Comparison of ENCODE assay signal across 14 mouse cellular contexts in the genomic region with DNA sequence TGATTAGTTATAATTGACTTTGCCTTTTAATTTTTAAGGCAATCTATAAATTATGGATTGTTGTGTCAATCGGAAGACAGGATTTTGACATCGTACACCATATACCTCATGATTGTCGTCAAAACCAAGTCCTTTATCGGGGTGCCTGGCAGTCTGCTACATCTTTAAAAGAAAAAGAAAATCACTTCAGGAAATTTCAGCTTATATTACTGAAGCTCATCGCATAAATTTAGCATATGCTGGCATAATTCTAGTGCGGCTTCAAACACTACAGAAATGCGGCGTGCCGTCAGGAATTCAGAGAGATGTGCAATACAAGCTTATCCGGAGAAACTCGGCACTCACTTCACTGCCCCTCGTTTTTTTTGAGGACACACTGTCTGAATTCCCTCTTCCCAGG.
DNase-seq lines count a peak whose midpoint lies in the region; ATAC-seq and TF ChIP-seq lines count a peak whose summit lies in the region.
"Had no signal": no experiment of that assay in that cellular context is flagged by ENCODE, and none has a peak within 500 bp of the region (broad histone marks: within the 10 kb centered on the region; RNA-seq: fewer than 3 reads in every experiment).

No protein-coding gene starts in this region.

- peaks cover 6% of the 10 kb centered on the region for H3K79me2 ChIP-seq in myocyte (ENCODE audit: control insufficient read depth, insufficient read depth)

- H3K4me1 ChIP-seq in hindbrain, embryonic 15.5 days (replicated peaks) = peaks cover 23% of the 10 kb centered on the region
- H3K4me1 ChIP-seq in hindbrain, embryonic 11.5 days (replicated peaks; ENCODE audit: control insufficient read depth, insufficient read depth, low read length) = 0 out of 2 replicates have a peak, but pooled peaks cover 2% of the 10 kb centered on the region
- no peaks in the 10 kb centered on the region for H3K4me1 ChIP-seq in lung, postnatal 0 days (ENCODE audit: insufficient read depth, low read depth, low read length)
- no peaks in the 10 kb centered on the region for H3K4me1 ChIP-seq in lung, adult 2 months (ENCODE audit: control insufficient read depth, insufficient read depth, low read length)
- H3K4me1 ChIP-seq: liver, embryonic 12.5 days had no signal

- WGBS in hindbrain, embryonic 15.5 days = 85% methylated on average over 12 of the region's 12 CpGs
- WGBS in hindbrain, embryonic 11.5 days = 92% methylated on average over 12 of the region's 12 CpGs
- 85% methylated on average over 12 of the region's 12 CpGs for WGBS in lung, postnatal 0 days
- WGBS in lung, adult 2 months = 74% methylated on average over 12 of the region's 12 CpGs

- no peak overlapping the region for H3ac ChIP-seq in myocyte (ENCODE audit: control insufficient read depth, insufficient read length)

- H3K9me3 ChIP-seq in hindbrain, embryonic 15.5 days = no peaks in the 10 kb centered on the region
- H3K9me3 ChIP-seq in hindbrain, embryonic 11.5 days (ENCODE audit: control insufficient read depth, low read length) = no peaks in the 10 kb centered on the region
- no peaks in the 10 kb centered on the region for H3K9me3 ChIP-seq in lung, postnatal 0 days (ENCODE audit: low read length)
- H3K9me3 ChIP-seq: embryonic facial prominence, embryonic 12.5 days; forebrain, embryonic 13.5 days; liver, embryonic 12.5 days had no signal

- H3K27me3 ChIP-seq in hindbrain, embryonic 15.5 days = no peaks in the 10 kb centered on the region
- H3K27me3 ChIP-seq in hindbrain, embryonic 11.5 days (ENCODE audit: control insufficient read depth, insufficient read depth, low read length) = no peaks in the 10 kb centered on the region
- no peaks in the 10 kb centered on the region for H3K27me3 ChIP-seq in lung, postnatal 0 days (replicated peaks; ENCODE audit: insufficient read depth, low read length)
- no peaks in the 10 kb centered on the region for H3K27me3 ChIP-seq in myocyte (ENCODE audit: control insufficient read depth, insufficient read depth, insufficient read length)
- H3K27me3 ChIP-seq: embryonic facial prominence, embryonic 12.5 days; forebrain, embryonic 13.5 days; liver, embryonic 12.5 days had no signal

- peak overlapping the region; percentile 56; the same call in 1 of the 2 replicates for H3K27ac ChIP-seq in gastrocnemius, adult 2 months
- 0 out of 2 replicates have a peak overlapping the region, but pooled peaks have one; percentile 34 for H3K27ac ChIP-seq in hindbrain, embryonic 15.5 days (replicated peaks)
- H3K27ac ChIP-seq in hindbrain, embryonic 11.5 days (ENCODE audit: low read depth, low read length) = no peak overlapping the region
- H3K27ac ChIP-seq in lung, postnatal 0 days (ENCODE audit: low read length) = no peak overlapping the region
- H3K27ac ChIP-seq: embryonic facial prominence, embryonic 12.5 days; forebrain, embryonic 13.5 days; kidney, postnatal 0 days; liver, embryonic 12.5 days had no signal

- H3K4me2 ChIP-seq in hindbrain, embryonic 15.5 days = no peak overlapping the region
- no peak overlapping the region for H3K4me2 ChIP-seq in hindbrain, embryonic 11.5 days (replicated peaks; ENCODE audit: low read depth, low read length)
- peak overlapping the region; percentile 20; the same call in 1 of the 2 replicates for H3K4me2 ChIP-seq in lung, postnatal 0 days (replicated peaks; ENCODE audit: low read depth, low read length)
- H3K4me2 ChIP-seq in myocyte (ENCODE audit: low read depth) = peak overlapping the region; percentile 73
- H3K4me2 ChIP-seq: embryonic facial prominence, embryonic 12.5 days; forebrain, embryonic 13.5 days; liver, embryonic 12.5 days had no signal

- TF ChIP-seq CTCF in gastrocnemius, adult 2 months (IDR thresholded peaks at IDR 0.05) = no peak
- TF ChIP-seq CTCF in lung, postnatal 0 days (IDR thresholded peaks at IDR 0.05) = no peak
- TF ChIP-seq CTCF in lung, adult 2 months (IDR thresholded peaks at IDR 0.05; ENCODE audit: insufficient read depth, low read length) = no peak

- no peak overlapping the region for H3K9ac ChIP-seq in hindbrain, embryonic 15.5 days
- no peak overlapping the region for H3K9ac ChIP-seq in hindbrain, embryonic 11.5 days (ENCODE audit: low read depth, low read length)
- H3K9ac ChIP-seq in lung, postnatal 0 days (replicated peaks; ENCODE audit: low read depth) = no peak overlapping the region
- H3K9ac ChIP-seq: embryonic facial prominence, embryonic 12.5 days; forebrain, embryonic 13.5 days; liver, embryonic 12.5 days had no signal

- no peak for DNase-seq in gastrocnemius, adult 2 months
- no peak for DNase-seq in gastrocnemius, adult 18-20 months (ENCODE audit: low spot score)
- DNase-seq in hindbrain, embryonic 11.5 days (ENCODE audit: low spot score) = no peak
- DNase-seq in lung, postnatal 0 days (ENCODE audit: low spot score) = no peak
- no peak for DNase-seq in lung, adult 2 months
- DNase-seq in thymus, postnatal 10 days (ENCODE audit: low spot score in 2 of 2) = no peak
- DNase-seq: adrenal gland, adult 8-10 months had no signal

- no peaks in the 10 kb centered on the region for H3K36me3 ChIP-seq in hindbrain, embryonic 15.5 days
- no peaks in the 10 kb centered on the region for H3K36me3 ChIP-seq in hindbrain, embryonic 11.5 days (ENCODE audit: control insufficient read depth, insufficient read depth, low read length)
- H3K36me3 ChIP-seq in lung, postnatal 0 days (ENCODE audit: insufficient read depth, low read length) = no peaks in the 10 kb centered on the region
- H3K36me3 ChIP-seq in myocyte (ENCODE audit: control insufficient read depth, insufficient read depth) = no peaks in the 10 kb centered on the region
- H3K36me3 ChIP-seq: embryonic facial prominence, embryonic 12.5 days; G1E; liver, embryonic 12.5 days had no signal

- ATAC-seq in hindbrain, embryonic 15.5 days (ENCODE audit: low FRiP score, low read depth) = no peak
- no peak for ATAC-seq in hindbrain, embryonic 11.5 days (ENCODE audit: low FRiP score)
- no peak for ATAC-seq in lung, postnatal 0 days
- ATAC-seq: forebrain, embryonic 13.5 days; liver, embryonic 12.5 days had no signal

- no peak for TF ChIP-seq EP300 in lung, postnatal 0 days (IDR thresholded peaks at IDR 0.05)

- intact Hi-C loops in gastrocnemius, adult 2 months (cut with DNase I) = loop anchor here (1.0 to 5.0 kb wide), 2 partner anchors 16 to 134 kb away; no protein-coding TSS in a partner anchor

- peak overlapping the region; percentile 66 for H3K4me3 ChIP-seq in gastrocnemius, adult 2 months
- no peak overlapping the region for H3K4me3 ChIP-seq in hindbrain, embryonic 15.5 days
- H3K4me3 ChIP-seq in hindbrain, embryonic 11.5 days (ENCODE audit: low read depth, low read length) = no peak overlapping the region
- H3K4me3 ChIP-seq in lung, postnatal 0 days (ENCODE audit: low read depth, low read length) = no peak overlapping the region
- no peak overlapping the region for H3K4me3 ChIP-seq in lung, adult 2 months (replicated peaks; ENCODE audit: extremely low read depth, low read depth, low read length)
- peak overlapping the region; percentile 21 for H3K4me3 ChIP-seq in myocyte
- H3K4me3 ChIP-seq: embryonic facial prominence, embryonic 12.5 days; forebrain, embryonic 13.5 days; liver, embryonic 12.5 days had no signal

- no peak for TF ChIP-seq POLR2A in lung, adult 2 months (IDR thresholded peaks at IDR 0.05; ENCODE audit: borderline replicate concordance, extremely low read depth, low read depth, low read length)
- no peak for TF ChIP-seq POLR2A in myocyte (IDR thresholded peaks at IDR 0.05; ENCODE audit: insufficient read length, low read depth)

TF ChIP-seq in myocyte, 11 proteins besides CTCF, POLR2A, EP300 and RAD21:
- TF ChIP-seq CEBPB (IDR thresholded peaks at IDR 0.05; ENCODE audit: insufficient read depth, poor library complexity, severe bottlenecking) (no peak), MAX (IDR thresholded peaks at IDR 0.05; ENCODE audit: low read depth) (no peak), REST (IDR thresholded peaks at IDR 0.05; ENCODE audit: insufficient read depth, insufficient read length) (no peak), SRF (IDR thresholded peaks at IDR 0.05; ENCODE audit: control insufficient read depth, insufficient read length, low read depth) (no peak), TCF3 (IDR thresholded peaks at IDR 0.05; ENCODE audit: insufficient read length, low read depth) (no peak), MYOG (IDR thresholded peaks at IDR 0.05; ENCODE audit: control insufficient read depth in 1 of 3, insufficient read depth in 1 of 3, insufficient read length in 2 of 3, low read depth in 2 of 3) (no peak), E2F4 (IDR thresholded peaks at IDR 0.05; ENCODE audit: insufficient read depth) (no peak), TCF12 (IDR thresholded peaks at IDR 0.05; ENCODE audit: insufficient read depth, poor library complexity, severe bottlenecking) (no peak), POLR2AphosphoS2 (IDR thresholded peaks at IDR 0.05; ENCODE audit: insufficient read length, low read depth) (no peak), MYOD1 (IDR thresholded peaks at IDR 0.05; ENCODE audit: control insufficient read depth in 1 of 3, insufficient read length in 2 of 3, low read depth in 2 of 3) (no peak), USF1 (IDR thresholded peaks at IDR 0.05; ENCODE audit: low read depth) (no peak)

Comparison
In these comparisons a context has a peak if more than half of its experiments do, and no peak if none do; other contexts are left out.
1. H3K27ac ChIP-seq: peak in gastrocnemius, adult 2 months (single experiment) and hindbrain, embryonic 15.5 days (single experiment); none in hindbrain, embryonic 11.5 days (single experiment) and lung, postnatal 0 days (single experiment).
2. H3K4me3 ChIP-seq: peak in gastrocnemius, adult 2 months (single experiment) and myocyte (single experiment); none in hindbrain, embryonic 15.5 days (single experiment), hindbrain, embryonic 11.5 days (single experiment), lung, postnatal 0 days (single experiment) and lung, adult 2 months (single experiment).
3. H3K4me2 ChIP-seq: peak in lung, postnatal 0 days (single experiment) and myocyte (single experiment); none in hindbrain, embryonic 15.5 days (single experiment) and hindbrain, embryonic 11.5 days (single experiment).